Mouse (Mus musculus) stomach, embryonic 14.5 days (tissue): ENCODE measurements around the gene Eif4a3. TPM values are rescaled to one million over a fixed set of nuclear protein-coding genes. Genes with fewer than 3 reads are reported as not detected.
"Not testable (repeated sequence)": the region's sequence is repeated elsewhere in the genome, so short reads cannot be mapped to it uniquely, and the experiment has no call there.

Source experiments
- ATAC-seq: fragments of 200-750 bp; cut with Nextera tagmentation; 2 replicates; pipeline ENCODE4 v1.8.0; 2017; ENCODE audit warnings: low read depth, moderate TSS enrichment; ENCODE audit not compliant: insufficient number of reproducible peaks, insufficient read depth, low FRiP score
- H3K27ac ChIP-seq: fragments of 300-500 bp; sonication (generic); 2 replicates; pipeline ENCODE4 v1.5.1; 2014; ENCODE audit warnings: mild to moderate bottlenecking, low read length, moderate library complexity, mixed read lengths
- H3K27me3 ChIP-seq: fragments of 300-500 bp; sonication (generic); 2 replicates; pipeline ENCODE4 v1.6.1; 2014; ENCODE audit warnings: low read length, control low read depth, mixed read lengths; ENCODE audit not compliant: control insufficient read depth, insufficient read depth
- H3K36me3 ChIP-seq: fragments of 300-500 bp; sonication (generic); 2 replicates; pipeline ENCODE4 v1.6.1; 2014; ENCODE audit warnings: mild to moderate bottlenecking, control low read depth, low read length, moderate library complexity, mixed read lengths; ENCODE audit not compliant: control insufficient read depth, insufficient read depth
- H3K4me1 ChIP-seq: fragments of 300-500 bp; sonication (generic); 2 replicates; pipeline ENCODE4 v1.6.1; 2014; ENCODE audit warnings: low read length, control low read depth, mixed read lengths; ENCODE audit not compliant: control insufficient read depth, insufficient read depth
- H3K4me2 ChIP-seq: fragments of 300-500 bp; sonication (generic); replicated peaks from 2 replicates; pipeline ENCODE4 v1.6.1; 2014; ENCODE audit warnings: low read depth, low read length, control low read depth
- H3K4me3 ChIP-seq: fragments of 300-500 bp; sonication (generic); 2 replicates; pipeline ENCODE4 v1.5.1; 2014; ENCODE audit warnings: low read depth, low read length, control low read depth
- H3K9ac ChIP-seq: fragments of 300-500 bp; sonication (generic); replicated peaks from 2 replicates; pipeline ENCODE4 v1.6.1; 2014; ENCODE audit warnings: low read depth, mild to moderate bottlenecking, control low read depth, low read length, moderate library complexity, mixed read lengths
- H3K9me3 ChIP-seq: fragments of 300-500 bp; sonication (generic); 2 replicates; pipeline ENCODE4 v1.6.1; 2016; ENCODE audit warnings: low read depth, low read length, control low read depth; ENCODE audit not compliant: control insufficient read depth
- WGBS: fragments of 180-500 bp; shearing (Covaris S2); extraction: QIAGEN DNeasy Blood & Tissue Kit; methylation state at CpG from one replicate; pipeline ENCODE4 v1.1.7; 2014; 5-methylcytosine and 5-hydroxymethylcytosine counted together
- polyA plus RNA-seq: library from polyadenylated mRNA; unstranded; fragments of >200 nt; fragmentation: Nextera tagmentation; extraction: Ambion mirVana; gene quantifications from 2 replicates; pipeline ENCODE4 v1.2.1, GENCODE M21; 2014

Eif4a3 gene
- polyA plus RNA-seq, 1 experiment from 2014 or later, result 363 TPM

GRCm38 (mm10) chr11:119287207-119287992, 12.5 kb downstream of the Eif4a3 start:
- Histone ChIP-seq H3K4me2 (no peak overlapping the region), H3K27me3 (no peaks in the 10 kb centered on the region), H3K9ac (no peak overlapping the region), H3K4me3 (no peak overlapping the region), H3K36me3 (peaks cover 64% of the 10 kb centered on the region), H3K9me3 (no peaks in the 10 kb centered on the region), H3K27ac (no peak overlapping the region), H3K4me1 (no peaks in the 10 kb centered on the region)
- no peak for ATAC-seq
- WGBS, result 85% methylated on average over 20 of the region's 20 CpGs

- no peak overlapping the region for H3K4me2 ChIP-seq
- 67% methylated on average over 9 of the region's 9 CpGs for WGBS
- H3K27me3 ChIP-seq, result no peaks in the 10 kb centered on the region
- no peaks in the 10 kb centered on the region for H3K9me3 ChIP-seq
- peaks cover 55% of the 10 kb centered on the region for H3K36me3 ChIP-seq
- H3K4me3 ChIP-seq, result no peak overlapping the region
- no peak for ATAC-seq
- no peak overlapping the region for H3K9ac ChIP-seq
- H3K27ac ChIP-seq, result no peak overlapping the region
- H3K4me1 ChIP-seq, result no peaks in the 10 kb centered on the region
Measured at GRCm38 (mm10) chr11:119285791-119286527, 13.9 kb downstream of the Eif4a3 start.

GRCm38 (mm10) chr11:119281030-119281429, 18.9 kb downstream of the Eif4a3 start:
- Histone ChIP-seq H3K4me3 (no peak overlapping the region), H3K4me1 (no peaks in the 10 kb centered on the region), H3K27ac (no peak overlapping the region), H3K4me2 (no peak overlapping the region), H3K27me3 (no peaks in the 10 kb centered on the region), H3K9me3 (no peaks in the 10 kb centered on the region), H3K9ac (no peak overlapping the region), H3K36me3 (peaks cover 14% of the 10 kb centered on the region)
- no peak for ATAC-seq
- 82% methylated on average over 15 of the region's 15 CpGs for WGBS

- Histone ChIP-seq H3K9me3 (no peaks in the 10 kb centered on the region), H3K4me3 (no peak overlapping the region), H3K36me3 (peaks cover 4% of the 10 kb centered on the region), H3K27me3 (no peaks in the 10 kb centered on the region), H3K4me1 (no peaks in the 10 kb centered on the region), H3K9ac (no peak overlapping the region), H3K27ac (no peak overlapping the region), H3K4me2 (no peak overlapping the region)
- no peak for ATAC-seq
- 91% methylated on average over 8 of the region's 8 CpGs for WGBS
Measured at GRCm38 (mm10) chr11:119273186-119273930, 26.5 kb downstream of the Eif4a3 start.

- H3K4me2 ChIP-seq, ATAC-seq, H3K4me1 ChIP-seq, H3K27me3 ChIP-seq, H3K27ac ChIP-seq, H3K9me3 ChIP-seq, H3K9ac ChIP-seq, H3K36me3 ChIP-seq, H3K4me3 ChIP-seq: not testable (repeated sequence)
- 67% methylated on average over 3 of the region's 3 CpGs for WGBS
Measured at GRCm38 (mm10) chr11:119272492-119272891, 27.4 kb downstream of the Eif4a3 start.

- H3K4me2 ChIP-seq, result peak overlapping the region; percentile 96
- H3K4me1 ChIP-seq, result no peaks in the 10 kb centered on the region
- ATAC-seq, result no peak
- peak overlapping the region; percentile 46; the same call in 1 of the 2 replicates for H3K9ac ChIP-seq
- H3K27me3 ChIP-seq, result no peaks in the 10 kb centered on the region
- 0 out of 2 replicates have a peak, but pooled peaks cover 4% of the 10 kb centered on the region for H3K36me3 ChIP-seq
- peak overlapping the region; percentile 76 for H3K4me3 ChIP-seq
- H3K27ac ChIP-seq, result no peak overlapping the region
- H3K9me3 ChIP-seq, result no peaks in the 10 kb centered on the region
- 76% methylated on average over 16 of the region's 16 CpGs for WGBS
Measured at GRCm38 (mm10) chr11:119268557-119269195, 31.2 kb downstream of the Eif4a3 start.

- peak within 1 kb of the TSS; percentile 46 for H3K9ac ChIP-seq
- peak; percentile 83 for ATAC-seq
- H3K27me3 ChIP-seq, result no peaks in the 10 kb centered on the region
- WGBS, result 3% methylated on average over 52 of the region's 52 CpGs
- H3K4me1 ChIP-seq, result no peaks in the 10 kb centered on the region
- H3K27ac ChIP-seq, result no peak within 1 kb of the TSS
- H3K4me3 ChIP-seq, result peak within 1 kb of the TSS; percentile 76
- peak within 1 kb of the TSS; percentile 96 for H3K4me2 ChIP-seq
- H3K36me3 ChIP-seq, result 0 out of 2 replicates have a peak, but pooled peaks cover 4% of the 10 kb centered on the region
- no peaks in the 10 kb centered on the region for H3K9me3 ChIP-seq
Measured at GRCm38 (mm10) chr11:119267768-119268556, 31.9 kb downstream of the Eif4a3 start, which contains the start of gene Gaa. TSS of gene Gaa (plus strand) at chr11:119267887.
